28 mouse cellular contexts compared by ENCODE assay signal in the genomic region with DNA sequence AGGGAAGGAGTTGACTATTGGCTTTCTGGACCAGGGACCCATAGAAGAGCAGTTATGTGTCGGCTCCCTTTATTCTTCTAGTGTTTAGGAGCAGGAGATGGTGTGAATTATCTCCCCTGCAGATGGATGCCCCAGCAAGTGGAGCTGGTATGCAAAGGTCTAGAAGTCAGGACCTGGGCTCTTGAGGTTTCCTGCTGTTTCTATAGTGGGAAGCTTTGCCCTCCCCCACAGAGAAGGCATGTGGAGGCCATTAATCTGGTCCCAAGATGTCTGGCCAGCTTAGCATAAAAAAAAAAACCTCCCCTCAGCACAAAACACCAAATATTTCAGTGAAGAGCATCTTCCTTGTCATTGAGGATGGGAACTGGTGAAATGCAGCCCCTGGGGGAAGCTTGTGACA. TPM values are rescaled to one million over a fixed set of nuclear protein-coding genes. Genes with fewer than 3 reads are reported as not detected.
A peak's percentile ranks its signal among the peaks of the same experiment; 100 is the strongest.
DNase-seq lines count a peak whose midpoint lies in the region; ATAC-seq lines count a peak whose summit lies in the region.
"Had no signal": no experiment of that assay in that cellular context is flagged by ENCODE, and none has a peak within 500 bp of the region (broad histone marks: within the 10 kb centered on the region; RNA-seq: fewer than 3 reads in every experiment).

No protein-coding gene starts in this region.

- no peak overlapping the region for H3K9ac ChIP-seq in forebrain, embryonic 15.5 days (replicated peaks)
- no peak overlapping the region for H3K9ac ChIP-seq in midbrain, embryonic 11.5 days (ENCODE audit: low read length)
- H3K9ac ChIP-seq in midbrain, embryonic 13.5 days (replicated peaks), result no peak overlapping the region
- H3K9ac ChIP-seq: embryonic facial prominence, embryonic 15.5 days; forebrain, embryonic 13.5 days; intestine, embryonic 15.5 days; limb, embryonic 13.5 days had no signal

- H3K27me3 ChIP-seq in forebrain, embryonic 10.5 days (ENCODE audit: poor library complexity, severe bottlenecking), result peaks cover 31% of the 10 kb centered on the region
- no peaks in the 10 kb centered on the region for H3K27me3 ChIP-seq in forebrain, embryonic 15.5 days
- no peaks in the 10 kb centered on the region for H3K27me3 ChIP-seq in midbrain, embryonic 11.5 days (ENCODE audit: control insufficient read depth, insufficient read depth, low read length)
- H3K27me3 ChIP-seq in midbrain, embryonic 13.5 days, result no peaks in the 10 kb centered on the region
- no peaks in the 10 kb centered on the region for H3K27me3 ChIP-seq in embryonic facial prominence, embryonic 10.5 days (replicated peaks; ENCODE audit: low read depth, poor library complexity, severe bottlenecking)
- H3K27me3 ChIP-seq: embryonic facial prominence, embryonic 15.5 days; forebrain, embryonic 13.5 days; intestine, embryonic 15.5 days; limb, embryonic 13.5 days; megakaryocyte, embryonic 14.5 days had no signal

- no peak for ATAC-seq in forebrain, embryonic 15.5 days (replicated peaks)
- ATAC-seq in midbrain, embryonic 11.5 days (ENCODE audit: low FRiP score), result no peak
- ATAC-seq in midbrain, embryonic 13.5 days, result no peak
- ATAC-seq: forebrain, embryonic 13.5 days; hindbrain, postnatal 0 days; intestine, embryonic 15.5 days; lung, postnatal 0 days had no signal

- H3K4me1 ChIP-seq in forebrain, embryonic 10.5 days, result peaks cover 63% of the 10 kb centered on the region
- peaks cover 9% of the 10 kb centered on the region for H3K4me1 ChIP-seq in forebrain, embryonic 15.5 days
- peaks cover 40% of the 10 kb centered on the region for H3K4me1 ChIP-seq in midbrain, embryonic 11.5 days (ENCODE audit: control insufficient read depth, insufficient read depth, low read length)
- H3K4me1 ChIP-seq in midbrain, embryonic 13.5 days (replicated peaks), result peaks cover 45% of the 10 kb centered on the region
- peaks cover 63% of the 10 kb centered on the region for H3K4me1 ChIP-seq in embryonic facial prominence, embryonic 10.5 days
- H3K4me1 ChIP-seq: intestine, embryonic 15.5 days; megakaryocyte, embryonic 14.5 days had no signal

- H3K4me3 ChIP-seq in forebrain, embryonic 10.5 days, result no peak overlapping the region
- H3K4me3 ChIP-seq in forebrain, embryonic 15.5 days, result no peak overlapping the region
- H3K4me3 ChIP-seq in midbrain, embryonic 11.5 days (ENCODE audit: low read depth, low read length), result no peak overlapping the region
- no peak overlapping the region for H3K4me3 ChIP-seq in midbrain, embryonic 13.5 days (replicated peaks)
- no peak overlapping the region for H3K4me3 ChIP-seq in embryonic facial prominence, embryonic 10.5 days
- H3K4me3 ChIP-seq: embryonic facial prominence, embryonic 15.5 days; forebrain, embryonic 13.5 days; intestine, embryonic 15.5 days; limb, embryonic 13.5 days; megakaryocyte, embryonic 14.5 days had no signal

- no peaks in the 10 kb centered on the region for H3K36me3 ChIP-seq in forebrain, embryonic 10.5 days (replicated peaks)
- H3K36me3 ChIP-seq in forebrain, embryonic 15.5 days, result no peaks in the 10 kb centered on the region
- no peaks in the 10 kb centered on the region for H3K36me3 ChIP-seq in midbrain, embryonic 11.5 days (ENCODE audit: control insufficient read depth, insufficient read depth, low read length)
- H3K36me3 ChIP-seq in midbrain, embryonic 13.5 days, result no peaks in the 10 kb centered on the region
- H3K36me3 ChIP-seq in embryonic facial prominence, embryonic 10.5 days (replicated peaks), result 0 out of 2 replicates have a peak, but pooled peaks cover 4% of the 10 kb centered on the region
- H3K36me3 ChIP-seq: embryonic facial prominence, embryonic 15.5 days; G1E; intestine, embryonic 15.5 days; limb, embryonic 13.5 days had no signal

- H3K27ac ChIP-seq in forebrain, embryonic 10.5 days, result 0 out of 2 replicates have a peak overlapping the region, but pooled peaks have one; percentile 6
- no peak overlapping the region for H3K27ac ChIP-seq in forebrain, embryonic 15.5 days (replicated peaks)
- peak overlapping the region; percentile 58 for H3K27ac ChIP-seq in midbrain, embryonic 11.5 days (ENCODE audit: low read depth, low read length)
- H3K27ac ChIP-seq in midbrain, embryonic 13.5 days, result no peak overlapping the region
- peak overlapping the region; percentile 44; the same call in 1 of the 2 replicates for H3K27ac ChIP-seq in embryonic facial prominence, embryonic 10.5 days (replicated peaks)
- H3K27ac ChIP-seq: embryonic facial prominence, embryonic 15.5 days; forebrain, embryonic 13.5 days; hindbrain, postnatal 0 days; intestine, embryonic 15.5 days; limb, embryonic 13.5 days; stomach, postnatal 0 days had no signal

- H3K4me2 ChIP-seq in forebrain, embryonic 15.5 days (replicated peaks), result no peak overlapping the region
- H3K4me2 ChIP-seq in midbrain, embryonic 11.5 days, result no peak overlapping the region
- no peak overlapping the region for H3K4me2 ChIP-seq in midbrain, embryonic 13.5 days (replicated peaks)
- H3K4me2 ChIP-seq: embryonic facial prominence, embryonic 15.5 days; forebrain, embryonic 13.5 days; intestine, embryonic 15.5 days; limb, embryonic 13.5 days; liver, embryonic 11.5 days had no signal

- peak; percentile 22 for DNase-seq in forebrain, embryonic 10.5 days (ENCODE audit: extremely low spot score, low spot score)
- DNase-seq in midbrain, embryonic 11.5 days (ENCODE audit: low spot score, missing footprints), result peak; percentile 90
- peak; percentile 41 for DNase-seq in embryonic facial prominence, embryonic 10.5 days (ENCODE audit: low spot score)
- DNase-seq in urinary bladder, postnatal 4 days (ENCODE audit: low spot score in 2 of 2), result no peak
- no peak for DNase-seq in thymus, postnatal 25 days
- DNase-seq: adrenal gland, adult 8-10 months; cerebellum, postnatal 14 days; gastrocnemius, postnatal 14 days; heart, postnatal 14 days; kidney, adult 9 months; kidney, postnatal 25 days; lung, postnatal 4 days; right cerebral cortex, adult 18-20 months; right cerebral cortex, postnatal 4 days; thymus, adult 18-20 months; thymus, postnatal 4 days had no signal

- H3K9me3 ChIP-seq in forebrain, embryonic 10.5 days, result 0 out of 2 replicates have a peak, but pooled peaks cover 3% of the 10 kb centered on the region
- H3K9me3 ChIP-seq in forebrain, embryonic 15.5 days, result no peaks in the 10 kb centered on the region
- H3K9me3 ChIP-seq in midbrain, embryonic 11.5 days (ENCODE audit: control insufficient read depth, low read length), result no peaks in the 10 kb centered on the region; the same call in 1 of the 2 replicates
- no peaks in the 10 kb centered on the region for H3K9me3 ChIP-seq in midbrain, embryonic 13.5 days
- H3K9me3 ChIP-seq in embryonic facial prominence, embryonic 10.5 days, result 0 out of 2 replicates have a peak, but pooled peaks cover 3% of the 10 kb centered on the region
- H3K9me3 ChIP-seq: embryonic facial prominence, embryonic 15.5 days; forebrain, embryonic 13.5 days; intestine, embryonic 15.5 days; limb, embryonic 13.5 days had no signal

- 0% methylated on average over 1 of the region's 1 CpGs for WGBS in forebrain, embryonic 10.5 days
- WGBS in forebrain, embryonic 15.5 days, result 38% methylated on average over 1 of the region's 1 CpGs
- 3% methylated on average over 1 of the region's 1 CpGs for WGBS in midbrain, embryonic 11.5 days
- WGBS in midbrain, embryonic 13.5 days, result 15% methylated on average over 1 of the region's 1 CpGs
- WGBS in embryonic facial prominence, embryonic 10.5 days, result 7% methylated on average over 1 of the region's 1 CpGs

RNA-seq across cellular contexts. Expression of gene Tmem132c, which starts 57.4 kb away (rescaled TPM):
- polyA plus RNA-seq in forebrain, embryonic 10.5 days (2016; fragmentation: Nextera tagmentation; extraction: Ambion mirVana), result 27.9 and 28.2 TPM in 2 replicates
- 6.3 and 7.5 TPM in 2 replicates for polyA plus RNA-seq in forebrain, embryonic 15.5 days (2015; fragmentation: Nextera tagmentation; extraction: Ambion mirVana)
- 15.0 and 16.3 TPM in 2 replicates for polyA plus RNA-seq in midbrain, embryonic 11.5 days (2014; fragmentation: Nextera tagmentation; extraction: Ambion mirVana)
- 10.1 and 11.2 TPM in 2 replicates for polyA plus RNA-seq in midbrain, embryonic 13.5 days (2015; fragmentation: Nextera tagmentation; extraction: Ambion mirVana)
- 29.5 and 35.1 TPM in 2 replicates for polyA plus RNA-seq in embryonic facial prominence, embryonic 10.5 days (2016; fragmentation: Nextera tagmentation; extraction: Ambion mirVana)
- polyA plus RNA-seq: G1E had no signal

Comparison
In these comparisons a context has a peak if more than half of its experiments do, and no peak if none do; other contexts are left out.
1. H3K27ac ChIP-seq: peak in forebrain, embryonic 10.5 days (single experiment), midbrain, embryonic 11.5 days (single experiment) and embryonic facial prominence, embryonic 10.5 days (single experiment); none in forebrain, embryonic 15.5 days (single experiment) and midbrain, embryonic 13.5 days (single experiment).
2. DNase-seq: peak in forebrain, embryonic 10.5 days (single experiment), midbrain, embryonic 11.5 days (single experiment) and embryonic facial prominence, embryonic 10.5 days (single experiment); none in urinary bladder, postnatal 4 days (0 of 2) and thymus, postnatal 25 days (single experiment).